Mouse (Mus musculus) splenic B cell, adult 2 months (primary cell): ENCODE measurements around the gene Tmem234.

ENCODE experiments used
- DNase-seq: peaks from one replicate; pipeline ENCODE4 v3.0.0-alpha.2; 2011; ENCODE audit warnings: low read depth, low spot score
- H3K27me3 ChIP-seq: 2 replicates; pipeline ENCODE4 v1.6.1; 2012; ENCODE audit warnings: mild to moderate bottlenecking, low read length, moderate library complexity, mixed read lengths; ENCODE audit not compliant: control insufficient read depth, poor library complexity, insufficient read depth, severe bottlenecking
- H3K36me3 ChIP-seq: 2 replicates; pipeline ENCODE4 v1.6.1; 2012; ENCODE audit warnings: mild to moderate bottlenecking, low read length, moderate library complexity, mixed read lengths; ENCODE audit not compliant: control insufficient read depth, poor library complexity, insufficient read depth, severe bottlenecking

Tmem234 gene

GRCm38 (mm10) chr4:129572236-129573092 lies 28.0 kb upstream of the Tmem234 start:
- no peak for DNase-seq
- Histone ChIP-seq H3K27me3 (no peaks in the 10 kb centered on the region), H3K36me3 (no peaks in the 10 kb centered on the region)

GRCm38 (mm10) chr4:129573093-129573370 lies 27.4 kb upstream of the Tmem234 start:
- no peak for DNase-seq
- H3K36me3 ChIP-seq = no peaks in the 10 kb centered on the region
- H3K27me3 ChIP-seq = no peaks in the 10 kb centered on the region

GRCm38 (mm10) chr4:129573430-129573829 lies 27.0 kb upstream of the Tmem234 start, which contains the start of gene Lck:
Lck (minus strand) TSS chr4:129573641.
- no peaks in the 10 kb centered on the region for H3K36me3 ChIP-seq
- DNase-seq = peak; percentile 68
- no peaks in the 10 kb centered on the region for H3K27me3 ChIP-seq

- peak; percentile 97 for DNase-seq
- no peaks in the 10 kb centered on the region for H3K27me3 ChIP-seq
- H3K36me3 ChIP-seq = no peaks in the 10 kb centered on the region
Observed at GRCm38 (mm10) chr4:129575171-129575844, 25.2 kb upstream of the Tmem234 start.

GRCm38 (mm10) chr4:129576863-129577491 lies 23.5 kb upstream of the Tmem234 start:
- no peaks in the 10 kb centered on the region for H3K36me3 ChIP-seq
- no peaks in the 10 kb centered on the region for H3K27me3 ChIP-seq
- peak; percentile 80 for DNase-seq

GRCm38 (mm10) chr4:129577688-129578087 lies 22.8 kb upstream of the Tmem234 start:
- Histone ChIP-seq H3K27me3 (no peaks in the 10 kb centered on the region), H3K36me3 (no peaks in the 10 kb centered on the region)
- DNase-seq = no peak

- no peak for DNase-seq
- Histone ChIP-seq H3K27me3 (no peaks in the 10 kb centered on the region), H3K36me3 (no peaks in the 10 kb centered on the region)
Observed at GRCm38 (mm10) chr4:129578466-129578865, 22.0 kb upstream of the Tmem234 start, which contains the start of gene Fam167b. Fam167b (minus strand) TSS chr4:129578549.

- Histone ChIP-seq H3K36me3 (no peaks in the 10 kb centered on the region), H3K27me3 (no peaks in the 10 kb centered on the region)
- peak; percentile 86 for DNase-seq
Observed at GRCm38 (mm10) chr4:129580347-129580746, 20.1 kb upstream of the Tmem234 start.

- H3K27me3 ChIP-seq = no peaks in the 10 kb centered on the region
- no peaks in the 10 kb centered on the region for H3K36me3 ChIP-seq
- DNase-seq = no peak
Observed at GRCm38 (mm10) chr4:129582251-129582650, 18.2 kb upstream of the Tmem234 start.

- Histone ChIP-seq H3K36me3 (no peaks in the 10 kb centered on the region), H3K27me3 (no peaks in the 10 kb centered on the region)
- DNase-seq = peak; percentile 64
Observed at GRCm38 (mm10) chr4:129584370-129584769, 16.1 kb upstream of the Tmem234 start.

- DNase-seq = peak; percentile 91
- Histone ChIP-seq H3K27me3 (no peaks in the 10 kb centered on the region), H3K36me3 (no peaks in the 10 kb centered on the region)
Observed at GRCm38 (mm10) chr4:129584884-129585608, 15.4 kb upstream of the Tmem234 start.

GRCm38 (mm10) chr4:129585773-129586172 lies 14.7 kb upstream of the Tmem234 start:
- H3K36me3 ChIP-seq = no peaks in the 10 kb centered on the region
- DNase-seq = no peak
- no peaks in the 10 kb centered on the region for H3K27me3 ChIP-seq

- no peak for DNase-seq
- peaks cover 2% of the 10 kb centered on the region for H3K36me3 ChIP-seq
- H3K27me3 ChIP-seq = no peaks in the 10 kb centered on the region
Observed at GRCm38 (mm10) chr4:129586943-129587342, 13.5 kb upstream of the Tmem234 start.

- Histone ChIP-seq H3K27me3 (no peaks in the 10 kb centered on the region), H3K36me3 (peaks cover 2% of the 10 kb centered on the region)
- DNase-seq = no peak
Observed at GRCm38 (mm10) chr4:129588865-129589264, 11.6 kb upstream of the Tmem234 start.
